Mouse (Mus musculus) heart, embryonic 12.5 days (tissue): ENCODE measurements around the gene Btbd8. TPM values are rescaled to one million over a fixed set of nuclear protein-coding genes. Genes with fewer than 3 reads are reported as not detected.

Experiments
- ATAC-seq: fragments of 200-750 bp; cut with Nextera tagmentation; 2 replicates; pipeline ENCODE4 v1.8.0; 2017; ENCODE audit warnings: moderate TSS enrichment, moderate library complexity; ENCODE audit not compliant: insufficient number of reproducible peaks, low FRiP score
- H3K27ac ChIP-seq: fragments of 300-500 bp; sonication (generic); 2 replicates; pipeline ENCODE4 v1.5.1; 2016; ENCODE audit warnings: mild to moderate bottlenecking, moderate library complexity; ENCODE audit not compliant: poor library complexity, severe bottlenecking
- H3K27me3 ChIP-seq: fragments of 300-500 bp; sonication (generic); replicated peaks from 2 replicates; pipeline ENCODE4 v1.6.1; 2016; ENCODE audit warnings: mild to moderate bottlenecking, moderate library complexity
- H3K36me3 ChIP-seq: fragments of 300-500 bp; sonication (generic); 2 replicates; pipeline ENCODE4 v1.6.1; 2016; ENCODE audit warnings: mild to moderate bottlenecking, moderate library complexity
- H3K4me1 ChIP-seq: fragments of 300-500 bp; sonication (generic); replicated peaks from 2 replicates; pipeline ENCODE4 v1.6.1; 2016; ENCODE audit warnings: mild to moderate bottlenecking
- H3K4me2 ChIP-seq: fragments of 300-500 bp; sonication (generic); 2 replicates; pipeline ENCODE4 v1.6.1; 2016; ENCODE audit warnings: mild to moderate bottlenecking, moderate library complexity
- H3K4me3 ChIP-seq: fragments of 300-500 bp; sonication (generic); 2 replicates; pipeline ENCODE4 v1.5.1; 2016; ENCODE audit warnings: mild to moderate bottlenecking
- H3K9ac ChIP-seq: fragments of 300-500 bp; sonication (generic); 2 replicates; pipeline ENCODE4 v1.6.1; 2016; ENCODE audit warnings: mild to moderate bottlenecking, moderate library complexity
- H3K9me3 ChIP-seq: fragments of 300-500 bp; sonication (generic); replicated peaks from 2 replicates; pipeline ENCODE4 v1.6.1; 2016; ENCODE audit warnings: mild to moderate bottlenecking, moderate library complexity
- WGBS: fragments of 180-500 bp; shearing (Covaris S2); methylation state at CpG from one replicate; pipeline ENCODE4 v1.1.7; 2016; 5-methylcytosine and 5-hydroxymethylcytosine counted together
- polyA plus RNA-seq: library from polyadenylated mRNA; unstranded; fragments of >200 nt; fragmentation: Nextera tagmentation; extraction: Ambion mirVana; gene quantifications from 2 replicates; pipeline ENCODE4 v1.2.1, GENCODE M21; 2016

Btbd8 gene
- polyA plus RNA-seq, 1 experiment from 2014 or later, result 4.4 TPM

DNA sequence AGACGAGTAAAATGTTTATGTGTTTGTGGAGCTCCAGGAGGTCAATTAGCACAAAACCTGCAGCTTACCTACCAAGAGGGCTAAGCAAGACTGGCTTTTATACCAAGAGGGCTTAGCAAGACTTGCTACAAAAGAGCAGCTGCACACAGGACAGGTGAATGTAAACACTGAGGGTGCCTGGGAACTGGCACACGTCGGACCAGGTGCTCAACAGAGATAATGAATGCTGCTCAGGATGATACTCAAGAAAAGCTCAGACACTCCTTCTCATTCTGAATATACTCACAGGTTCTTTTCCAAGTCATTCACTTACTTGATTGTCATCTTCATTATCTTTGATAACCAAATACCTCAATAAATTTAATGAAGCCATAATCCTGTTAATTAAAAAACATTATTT is 119.2 kb downstream of the Btbd8 start:
- no peak overlapping the region for H3K27ac ChIP-seq
- no peaks in the 10 kb centered on the region for H3K27me3 ChIP-seq
- no peaks in the 10 kb centered on the region for H3K4me1 ChIP-seq
- H3K36me3 ChIP-seq, result peaks cover 51% of the 10 kb centered on the region
- H3K9me3 ChIP-seq, result no peaks in the 10 kb centered on the region
- no peak overlapping the region for H3K4me3 ChIP-seq
- ATAC-seq, result no peak
- 73% methylated on average over 3 of the region's 3 CpGs for WGBS
- no peak overlapping the region for H3K4me2 ChIP-seq
- no peak overlapping the region for H3K9ac ChIP-seq

Other genes starting within 250 kb of the Btbd8 start
- 38.1 and 38.2 TPM in 2 replicates for gene Tgfbr3, start 148.4 kb upstream of the Btbd8 start, polyA plus RNA-seq
- gene Brdt, start 106.8 kb upstream of the Btbd8 start, polyA plus RNA-seq, result 0.31 and 0.45 TPM in 2 replicates
- gene Ephx4, start 35.3 kb upstream of the Btbd8 start, polyA plus RNA-seq, result 0.44 and 0.88 TPM in 2 replicates
- gene Lpcat2b, start 6.4 kb upstream of the Btbd8 start, polyA plus RNA-seq, result not detected in 2 replicates
- 0.13 and 0.21 TPM in 2 replicates for gene Gm42669, start 69.6 kb downstream of the Btbd8 start, polyA plus RNA-seq
- gene 1700028K03Rik, start 96.7 kb downstream of the Btbd8 start, polyA plus RNA-seq, result 0.10 and 0.26 TPM in 2 replicates
- 11.7 and 13.7 TPM in 2 replicates for gene Rpap2, start 159.4 kb downstream of the Btbd8 start, polyA plus RNA-seq
- 26.4 and 27.1 TPM in 2 replicates for gene Glmn, start 159.9 kb downstream of the Btbd8 start, polyA plus RNA-seq